Mouse (Mus musculus): ENCODE results near the gene Btbd9. TPM values are rescaled to one million over a fixed set of nuclear protein-coding genes. Genes with fewer than 3 reads are reported as not detected.
A peak's percentile ranks its signal among the peaks of the same experiment; 100 is the strongest.

The Btbd9 gene
- total RNA-seq, 2 experiments from 2014 or later: 110 to 126 TPM

GRCm38 (mm10) chr17:30489629-30490028 lies 86.7 kb downstream of the Btbd9 start:
- DNase-seq: no peak
- intact Hi-C loops (cut with DNase I): no loop called here

- intact Hi-C loops (cut with DNase I): no loop called here
- DNase-seq: no peak
Observed at GRCm38 (mm10) chr17:30487695-30488094, 88.6 kb downstream of the Btbd9 start.

DNA sequence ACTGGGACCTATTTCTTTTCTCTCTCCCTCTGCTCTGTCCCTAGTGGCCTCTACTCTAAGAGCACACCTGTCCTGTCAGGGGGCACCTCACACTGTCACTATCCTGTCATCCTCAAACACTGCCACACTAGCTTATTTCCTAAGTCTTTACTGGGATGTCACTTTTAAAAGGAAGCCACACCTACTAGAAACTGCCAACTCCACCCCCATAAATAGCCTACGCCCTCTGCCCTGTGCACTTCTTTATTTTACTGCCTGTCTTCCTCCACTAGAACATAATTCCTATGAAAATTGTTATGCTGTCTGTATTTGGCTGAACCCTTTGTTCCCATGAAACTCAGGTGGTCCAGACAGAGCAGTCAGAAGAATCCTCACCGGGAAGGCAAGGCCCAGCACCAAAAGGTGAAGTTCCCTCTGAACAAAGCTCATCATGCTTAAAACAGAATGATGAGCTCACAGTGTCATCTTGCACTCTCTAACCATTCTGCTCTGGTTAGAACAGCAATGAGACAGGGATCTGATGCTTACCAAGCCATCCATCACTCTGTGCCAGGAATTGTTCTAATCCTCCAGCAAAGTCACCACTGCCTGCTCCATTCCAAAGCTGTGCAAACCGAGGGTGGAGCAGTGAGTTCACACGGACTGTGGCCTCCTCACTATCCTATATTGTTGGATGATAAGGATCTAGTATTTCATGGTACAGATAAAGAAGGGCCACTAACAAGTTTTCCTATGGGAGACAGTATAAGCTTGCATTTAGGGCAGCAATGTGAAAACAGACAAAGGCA lies 91.0 kb downstream of the Btbd9 start:
- intact Hi-C loops (cut with DNase I): no loop called here
- no peak for DNase-seq

- intact Hi-C loops (cut with DNase I): no loop called here
- DNase-seq: no peak
Observed at GRCm38 (mm10) chr17:30484446-30485066, 91.7 kb downstream of the Btbd9 start.

- DNase-seq: no peak
- intact Hi-C loops (cut with DNase I): no loop called here
Observed at GRCm38 (mm10) chr17:30481766-30482165, 94.5 kb downstream of the Btbd9 start.

- no peak for DNase-seq
- intact Hi-C loops (cut with DNase I): no loop called here
Observed at GRCm38 (mm10) chr17:30481341-30481740, 94.9 kb downstream of the Btbd9 start.

DNA sequence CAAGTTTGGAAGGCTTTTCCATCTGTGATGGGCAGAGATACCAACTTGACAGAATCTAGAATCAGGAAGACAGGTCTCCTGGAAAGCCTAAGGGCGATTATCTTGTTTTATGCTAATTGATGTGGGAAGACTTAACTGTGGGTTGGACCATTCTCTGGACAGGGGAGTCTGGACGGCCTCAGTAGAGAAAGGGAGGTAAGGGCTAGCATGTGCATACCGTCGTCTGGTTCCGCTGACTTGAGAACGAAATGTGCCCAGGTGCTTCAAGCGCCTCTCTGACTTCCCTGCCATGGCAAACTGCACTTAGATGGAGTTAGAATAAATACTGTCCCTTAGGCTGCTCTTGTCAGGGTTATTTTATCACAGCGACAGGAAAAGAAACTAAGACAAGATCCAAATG lies 95.9 kb downstream of the Btbd9 start:
- intact Hi-C loops (cut with DNase I): no loop called here

DNA sequence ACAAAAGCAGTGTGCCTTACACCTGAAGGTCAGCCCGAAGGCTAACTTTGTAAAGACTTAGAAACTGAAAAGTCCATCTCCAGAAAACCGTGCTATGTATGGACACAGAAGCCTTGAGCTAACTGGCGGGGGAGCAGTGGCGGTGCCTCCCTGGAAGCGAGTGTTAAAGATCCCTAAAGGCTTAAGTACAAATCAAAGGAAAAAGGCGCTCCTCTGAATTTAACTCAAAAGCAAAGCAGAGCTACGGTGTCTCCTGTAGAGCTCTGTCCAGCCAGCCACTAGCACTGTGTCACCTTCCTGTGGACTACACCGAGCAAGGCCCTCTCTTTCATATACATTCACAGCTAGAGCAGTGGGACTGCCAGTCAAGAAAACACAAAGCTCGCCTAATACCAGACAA lies 98.1 kb downstream of the Btbd9 start:
- intact Hi-C loops (cut with DNase I): no loop called here
- no peak for DNase-seq

More for the DNA sequence above, 95.9 kb downstream of the Btbd9 start:
- no peak for DNase-seq

- intact Hi-C loops (cut with DNase I): no loop called here
- no peak for DNase-seq
Observed at GRCm38 (mm10) chr17:30474561-30474960, 101.7 kb downstream of the Btbd9 start.

DNA sequence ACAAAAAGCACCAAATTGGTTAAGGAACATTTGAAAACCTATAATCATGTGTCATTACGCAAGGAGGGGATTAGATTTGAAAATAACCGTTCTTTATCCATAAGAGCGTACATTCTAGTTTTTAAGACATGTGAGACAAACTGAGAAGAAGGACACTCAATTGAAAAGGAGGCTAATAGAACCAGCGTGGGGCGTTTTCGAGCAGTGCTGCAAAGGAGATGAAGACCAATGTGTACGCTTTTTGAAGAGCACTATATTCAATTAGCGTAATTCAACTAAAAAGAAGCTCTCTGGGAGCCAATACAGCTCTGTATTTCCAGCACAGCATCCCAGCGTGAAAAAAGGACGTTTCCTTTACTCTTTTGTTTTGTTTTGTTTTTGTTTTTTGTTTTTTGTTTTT lies 103.5 kb downstream of the Btbd9 start:
- intact Hi-C loops (cut with DNase I): no loop called here
- DNase-seq: no peak

GRCm38 (mm10) chr17:30471512-30471911 lies 104.8 kb downstream of the Btbd9 start:
- intact Hi-C loops (cut with DNase I): no loop called here
- no peak for DNase-seq

DNA sequence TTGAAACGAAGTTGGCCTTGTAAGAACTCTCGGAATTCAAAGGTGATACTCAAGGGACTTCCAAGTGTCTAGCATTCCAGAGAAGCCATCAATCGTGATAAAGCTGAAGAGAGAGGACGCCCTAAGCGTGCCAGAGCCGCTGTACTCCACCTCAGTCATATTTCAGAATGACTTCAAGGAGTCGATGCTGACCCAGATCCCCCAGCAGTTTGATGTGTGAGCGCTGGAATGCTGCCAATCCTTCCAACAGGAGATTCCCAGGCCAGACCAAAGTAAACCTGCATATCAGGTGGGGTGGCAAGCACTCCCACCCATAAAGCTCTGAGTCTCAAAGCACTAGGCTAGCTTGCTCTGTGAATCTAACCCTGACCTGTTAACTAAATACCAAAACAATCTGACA lies 105.5 kb downstream of the Btbd9 start:
- no peak for DNase-seq
- intact Hi-C loops (cut with DNase I): no loop called here

GRCm38 (mm10) chr17:30470286-30470685 lies 106.0 kb downstream of the Btbd9 start:
- intact Hi-C loops (cut with DNase I): no loop called here
- no peak for DNase-seq

DNA sequence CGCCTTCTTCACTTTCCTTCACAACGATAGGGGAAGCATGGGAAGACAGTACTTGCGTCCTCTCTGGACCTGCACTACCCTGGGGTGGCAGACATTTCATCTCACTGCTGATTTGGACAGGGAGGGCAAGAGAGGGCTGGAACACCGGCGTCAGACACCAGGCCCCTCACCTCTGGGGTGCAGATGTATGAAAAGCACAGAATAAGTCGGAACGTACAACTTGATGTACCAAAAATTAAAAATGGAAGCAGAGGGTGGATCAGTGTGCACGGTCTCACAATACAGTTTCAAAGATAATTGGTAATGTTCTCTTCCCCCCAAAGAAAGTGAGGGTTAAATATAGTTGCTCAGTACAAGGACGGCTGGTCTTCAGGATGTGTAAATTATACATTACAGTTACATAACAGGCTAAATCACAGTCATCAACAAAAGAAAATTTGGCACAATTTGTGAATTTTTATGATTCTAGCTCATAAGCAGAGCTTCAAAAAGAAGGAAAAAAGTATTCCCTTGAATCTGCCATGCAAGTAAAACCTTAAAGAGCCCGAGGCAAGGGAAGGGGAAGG lies 106.7 kb downstream of the Btbd9 start:
- intact Hi-C loops (cut with DNase I): no loop called here
- DNase-seq: no peak

GRCm38 (mm10) chr17:30468368-30468767 lies 107.9 kb downstream of the Btbd9 start:
- no peak for DNase-seq
- intact Hi-C loops (cut with DNase I): no loop called here

DNA sequence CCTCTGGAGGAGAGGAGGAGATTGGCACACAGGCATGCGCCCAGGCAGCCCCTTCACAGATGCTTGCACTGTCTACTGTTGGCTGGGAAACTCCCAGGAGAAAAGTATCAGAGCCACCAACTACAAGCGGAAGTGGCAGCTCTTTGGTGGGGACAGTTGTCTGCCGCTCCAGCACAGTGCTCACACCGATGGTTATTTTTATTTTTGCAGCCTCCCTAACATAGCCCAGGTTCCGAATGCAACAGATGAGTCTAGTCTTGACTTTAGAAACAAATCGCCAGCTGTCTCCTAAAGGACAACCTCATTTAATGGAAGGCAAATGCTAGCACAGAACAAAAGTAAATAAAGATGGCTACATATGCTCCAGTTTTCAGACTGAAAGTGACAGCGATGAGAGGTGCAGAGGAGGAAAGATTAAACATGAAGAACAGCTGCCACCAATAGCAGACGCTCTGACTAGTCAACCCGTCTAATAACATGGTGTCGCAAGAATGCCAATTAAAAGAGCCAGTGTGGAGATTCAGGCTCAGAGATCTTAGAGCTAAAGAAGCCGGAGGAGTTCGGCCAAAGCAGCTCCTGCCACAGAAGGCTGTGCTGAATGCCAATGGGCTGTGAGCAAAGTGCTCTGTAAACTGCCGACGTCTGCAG lies 108.6 kb downstream of the Btbd9 start:
- DNase-seq: peak; percentile 55
- intact Hi-C loops (cut with DNase I): no loop called here

DNA sequence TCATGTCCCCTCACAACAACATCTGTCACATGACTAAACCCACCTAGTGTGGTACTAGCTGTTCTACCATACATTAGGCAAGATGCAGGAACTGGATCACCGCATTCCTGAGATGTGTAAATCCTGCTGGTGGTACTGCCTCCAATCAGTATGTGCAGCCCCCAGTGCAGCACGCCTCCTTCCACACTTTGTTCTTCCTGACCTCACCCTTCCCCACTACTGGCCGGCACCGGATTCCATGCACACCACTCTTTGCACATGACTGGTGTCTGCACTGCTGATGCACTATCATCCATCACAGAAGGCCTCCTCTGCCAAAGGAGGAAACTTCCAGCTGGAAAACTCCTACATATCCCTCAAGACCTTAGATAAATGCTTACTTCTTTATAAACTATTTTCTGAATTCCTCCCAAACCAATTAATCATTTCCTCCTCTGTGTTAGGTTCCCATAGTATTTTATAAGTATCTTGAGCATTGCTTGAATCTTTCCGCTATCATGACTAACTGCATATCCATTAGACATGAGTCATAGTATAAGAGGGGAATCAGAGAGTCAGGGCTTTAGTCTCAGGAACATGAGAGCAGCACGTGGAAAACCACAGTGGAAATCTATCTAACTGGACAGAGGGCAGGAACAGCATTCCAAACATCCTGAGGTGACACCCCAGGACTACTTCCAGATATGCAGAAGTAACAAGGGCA lies 111.1 kb downstream of the Btbd9 start:
- no peak for DNase-seq
- intact Hi-C loops (cut with DNase I): no loop called here

- intact Hi-C loops (cut with DNase I): no loop called here
- no peak for DNase-seq
Observed at GRCm38 (mm10) chr17:30464240-30464745, 112.0 kb downstream of the Btbd9 start.

DNA sequence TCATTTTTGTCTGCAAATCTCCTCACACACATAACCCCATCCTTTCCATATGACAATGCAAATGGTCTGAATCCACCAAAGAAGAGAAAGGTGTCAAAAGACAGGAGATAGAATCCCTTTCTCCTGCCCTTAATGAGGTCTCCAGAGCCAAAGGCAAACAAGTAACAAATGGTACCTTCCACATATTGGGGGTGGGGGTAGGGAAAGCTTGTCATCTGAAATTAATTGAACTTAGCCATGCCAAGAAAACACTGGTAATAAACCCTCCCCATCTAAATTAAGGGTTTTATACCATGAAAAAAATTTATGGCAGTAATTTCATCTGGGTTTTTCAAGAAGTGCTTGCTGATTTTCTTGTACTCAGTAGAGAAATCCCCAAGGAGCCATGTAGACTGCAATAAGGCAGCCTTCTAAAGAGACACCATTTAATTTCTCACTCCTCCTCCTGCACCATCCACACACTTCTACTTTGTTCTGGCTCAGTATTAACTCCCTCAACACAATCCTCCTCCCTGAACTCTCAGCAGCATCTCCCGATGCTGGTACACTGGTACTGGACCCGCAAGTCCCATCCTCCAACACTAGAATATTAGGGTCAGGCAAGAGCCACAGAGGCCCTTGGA lies 115.5 kb downstream of the Btbd9 start:
- DNase-seq: no peak
- intact Hi-C loops (cut with DNase I): no loop called here

GRCm38 (mm10) chr17:30459706-30460105 lies 116.6 kb downstream of the Btbd9 start:
- intact Hi-C loops (cut with DNase I): loop anchor here (5.0 to 10.0 kb wide), 2 partner anchors 355 to 572 kb away; no protein-coding TSS in a partner anchor

More at GRCm38 (mm10) chr17:30459706-30460105, 116.6 kb downstream of the Btbd9 start:
- peak; percentile 58 for DNase-seq

Data from left cerebral cortex, postnatal 4 days (tissue).